Mouse (Mus musculus): ENCODE data around the gene Fmod. TPM values are rescaled to one million over a fixed set of nuclear protein-coding genes. Genes with fewer than 3 reads are reported as not detected.

Fmod gene
- total and polyA plus RNA-seq, 3 experiments: 0.16 TPM; not detected in 2

DNA sequence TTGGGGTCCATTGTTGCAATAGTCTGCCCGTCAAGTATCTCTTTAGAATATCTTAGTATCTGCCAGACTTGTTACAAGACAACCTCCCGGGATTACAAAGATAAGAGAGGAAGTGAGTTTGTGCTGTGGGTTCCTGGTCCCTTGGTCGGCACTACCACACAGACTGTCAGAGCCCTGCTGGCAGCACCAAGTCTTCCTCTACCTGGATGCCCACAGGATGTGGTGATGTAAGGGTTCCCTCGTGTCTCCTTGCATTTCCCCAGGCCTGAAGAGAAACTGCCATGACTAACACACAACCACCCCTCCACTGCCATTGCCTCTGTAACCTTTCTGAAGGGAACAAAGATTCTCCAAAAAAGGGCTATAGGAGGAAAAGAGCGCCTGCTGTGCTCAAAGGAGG is 11.1 kb upstream of the Fmod start:
- peaks cover 73% of the 10 kb centered on the region for H3K27me3 ChIP-seq (ENCODE audit: insufficient read depth, low read length)
- 0 out of 2 replicates have a peak, but pooled peaks cover 3% of the 10 kb centered on the region for H3K9me3 ChIP-seq (replicated peaks)
- no peak overlapping the region for H3K4me3 ChIP-seq (ENCODE audit: low read depth, low read length)
- H3K36me3 ChIP-seq (replicated peaks): no peaks in the 10 kb centered on the region
- H3K4me1 ChIP-seq (ENCODE audit: insufficient read depth, low read depth, low read length): no peaks in the 10 kb centered on the region
- ATAC-seq (ENCODE audit: extremely low read depth, insufficient number of reproducible peaks, low FRiP score, poor library complexity, severe bottlenecking) (no peak), DNase-seq (ENCODE audit: low spot score) (no peak)
- TF ChIP-seq POLR2AphosphoS5 (IDR thresholded peaks at IDR 0.05; ENCODE audit: insufficient replicate concordance, low read depth, low read length) (no peak), GATA2 (IDR thresholded peaks at IDR 0.05; ENCODE audit: borderline replicate concordance, low read depth, low read length) (no peak), TAL1 (conservative IDR thresholded peaks at IDR 0.05; ENCODE audit: low read depth, low read length) (no peak), GATA1 (IDR thresholded peaks at IDR 0.05; ENCODE audit: borderline replicate concordance, low read length) (no peak), CTCF (IDR thresholded peaks at IDR 0.05; ENCODE audit: low read depth, low read length) (no peak)

DNA sequence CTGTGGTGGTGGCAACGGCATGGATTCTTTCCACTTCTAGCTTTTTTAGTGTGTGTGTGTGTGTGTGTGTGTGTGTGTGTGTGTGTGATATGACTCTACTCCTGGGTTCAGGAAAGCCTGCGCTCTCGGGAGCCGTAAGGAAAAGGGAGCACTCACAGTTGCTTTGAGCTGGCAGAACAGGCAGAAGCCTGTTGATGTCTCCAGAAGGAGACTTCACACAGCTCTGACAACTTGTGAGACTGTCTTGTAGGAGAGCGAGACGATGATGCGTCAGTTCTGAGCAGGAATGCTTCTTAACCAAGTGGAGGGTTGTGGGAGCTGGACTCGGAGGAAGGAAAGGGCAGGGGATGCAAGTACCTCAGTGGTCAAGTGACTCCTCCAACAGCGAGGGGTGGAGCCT is 10.3 kb upstream of the Fmod start:
- H3K4me3 ChIP-seq (ENCODE audit: low read depth, low read length): no peak overlapping the region
- no peak for DNase-seq (ENCODE audit: low spot score)
- 0 out of 2 replicates have a peak, but pooled peaks cover 3% of the 10 kb centered on the region for H3K9me3 ChIP-seq (replicated peaks)
- peaks cover 73% of the 10 kb centered on the region for H3K27me3 ChIP-seq (ENCODE audit: insufficient read depth, low read length)
- no peak for TF ChIP-seq CTCF (IDR thresholded peaks at IDR 0.05; ENCODE audit: low read depth, low read length)
- TF ChIP-seq TAL1 (conservative IDR thresholded peaks at IDR 0.05; ENCODE audit: low read depth, low read length): no peak
- no peak for TF ChIP-seq GATA1 (IDR thresholded peaks at IDR 0.05; ENCODE audit: borderline replicate concordance, low read length)
- TF ChIP-seq GATA2 (IDR thresholded peaks at IDR 0.05; ENCODE audit: borderline replicate concordance, low read depth, low read length): no peak
- TF ChIP-seq POLR2AphosphoS5 (IDR thresholded peaks at IDR 0.05; ENCODE audit: insufficient replicate concordance, low read depth, low read length): no peak
- H3K36me3 ChIP-seq (replicated peaks): no peaks in the 10 kb centered on the region
- no peak for ATAC-seq (ENCODE audit: extremely low read depth, insufficient number of reproducible peaks, low FRiP score, poor library complexity, severe bottlenecking)
- H3K4me1 ChIP-seq (ENCODE audit: insufficient read depth, low read depth, low read length): no peaks in the 10 kb centered on the region

DNA sequence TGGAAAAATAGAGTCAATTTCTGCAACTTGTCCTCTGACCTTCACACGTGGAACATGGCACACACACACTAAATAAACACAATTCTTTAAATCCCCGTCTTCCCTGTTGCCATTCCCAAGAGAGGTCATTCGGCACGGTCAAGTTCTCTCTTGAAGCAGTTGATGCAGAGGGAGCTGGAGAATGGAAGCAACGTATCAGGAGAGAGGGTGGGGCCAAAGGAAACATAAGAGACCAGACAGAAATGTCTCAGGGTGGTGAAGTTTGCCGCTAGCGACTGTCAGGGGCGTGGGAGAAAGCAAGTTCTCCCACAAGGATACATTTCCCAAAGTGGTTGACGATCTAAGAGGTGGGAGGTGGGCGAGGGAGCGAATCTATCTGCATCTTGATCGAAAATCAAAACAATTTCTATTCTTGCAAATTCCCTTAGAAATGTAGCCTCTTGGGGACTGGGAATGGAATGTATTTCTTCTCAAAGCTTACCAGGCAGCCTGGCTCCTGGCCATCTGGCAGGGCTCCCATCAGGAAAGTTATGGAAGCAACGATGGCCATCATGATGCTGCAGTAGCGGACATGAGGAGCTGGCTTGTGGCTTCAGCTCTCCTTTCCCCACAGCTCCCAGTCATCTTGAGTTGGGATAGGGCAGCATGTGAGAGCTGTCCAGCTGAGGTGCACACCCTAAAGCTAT is 8.8 kb upstream of the Fmod start:
- DNase-seq (ENCODE audit: low spot score): no peak

DNA sequence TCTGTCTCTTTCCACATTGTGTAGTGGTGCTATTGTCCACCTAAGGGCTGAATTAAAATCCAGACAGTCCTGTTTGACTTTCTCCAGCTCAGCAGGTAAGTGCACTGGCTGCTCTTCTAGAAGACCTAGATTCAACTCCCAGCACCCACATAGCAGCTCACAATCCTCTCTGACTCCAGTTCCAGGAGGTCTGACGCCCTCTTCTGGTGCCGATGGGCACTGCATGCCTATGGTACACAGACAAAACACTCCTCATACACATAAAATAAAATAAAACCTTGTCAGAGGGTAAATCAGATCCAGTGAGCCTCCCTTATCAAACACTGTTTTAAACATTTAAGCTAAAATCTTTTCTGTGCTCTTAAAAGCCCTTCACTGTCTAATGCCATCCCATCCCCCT is 562 bp upstream of the Fmod start:
- ATAC-seq (ENCODE audit: extremely low read depth, insufficient number of reproducible peaks, low FRiP score, poor library complexity, severe bottlenecking) (no peak), DNase-seq (ENCODE audit: low spot score) (no peak)
- Histone ChIP-seq H3K4me1 (ENCODE audit: insufficient read depth, low read depth, low read length) (peaks cover 3% of the 10 kb centered on the region; the same call in 1 of the 2 replicates), H3K4me3 (ENCODE audit: low read depth, low read length) (no peak overlapping the region), H3K9me3 (replicated peaks) (no peaks in the 10 kb centered on the region), H3K36me3 (replicated peaks) (no peaks in the 10 kb centered on the region), H3K27me3 (ENCODE audit: insufficient read depth, low read length) (peaks cover 91% of the 10 kb centered on the region)
- TF ChIP-seq CTCF (IDR thresholded peaks at IDR 0.05; ENCODE audit: low read depth, low read length): peak; percentile 48
- no peak for TF ChIP-seq GATA2 (IDR thresholded peaks at IDR 0.05; ENCODE audit: borderline replicate concordance, low read depth, low read length)

More for the DNA sequence above, 8.8 kb upstream of the Fmod start:
- peaks cover 76% of the 10 kb centered on the region for H3K27me3 ChIP-seq (ENCODE audit: insufficient read depth, low read length)
- 0 out of 2 replicates have a peak, but pooled peaks cover 3% of the 10 kb centered on the region for H3K9me3 ChIP-seq (replicated peaks)
- no peak overlapping the region for H3K4me3 ChIP-seq (ENCODE audit: low read depth, low read length)
- no peaks in the 10 kb centered on the region for H3K36me3 ChIP-seq (replicated peaks)
- no peak for ATAC-seq (ENCODE audit: extremely low read depth, insufficient number of reproducible peaks, low FRiP score, poor library complexity, severe bottlenecking)
- TF ChIP-seq TAL1 (conservative IDR thresholded peaks at IDR 0.05; ENCODE audit: low read depth, low read length) (no peak), CTCF (IDR thresholded peaks at IDR 0.05; ENCODE audit: low read depth, low read length) (no peak), GATA2 (IDR thresholded peaks at IDR 0.05; ENCODE audit: borderline replicate concordance, low read depth, low read length) (no peak), GATA1 (IDR thresholded peaks at IDR 0.05; ENCODE audit: borderline replicate concordance, low read length) (no peak), POLR2AphosphoS5 (IDR thresholded peaks at IDR 0.05; ENCODE audit: insufficient replicate concordance, low read depth, low read length) (no peak)
- H3K4me1 ChIP-seq (ENCODE audit: insufficient read depth, low read depth, low read length): no peaks in the 10 kb centered on the region

DNA sequence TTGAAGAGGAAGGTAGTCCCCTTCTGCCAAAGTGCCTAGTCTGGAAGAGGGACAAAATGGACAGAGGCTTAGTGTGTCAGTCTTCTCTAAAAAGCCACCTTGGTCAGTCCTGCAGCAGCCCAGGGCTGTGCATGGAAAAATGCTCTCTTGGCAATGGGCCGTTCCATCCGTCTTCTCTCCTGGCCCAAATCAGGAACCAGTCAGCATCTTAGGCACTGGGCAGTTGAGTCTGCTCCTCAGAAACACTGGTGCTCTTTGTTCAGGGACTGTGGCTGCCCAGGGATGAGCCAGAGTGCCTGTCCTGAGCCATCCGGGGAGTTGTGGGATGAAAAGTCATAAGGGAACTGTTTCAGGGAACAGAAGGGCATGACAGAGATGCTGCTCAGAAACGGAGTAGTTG is 1.3 kb downstream of the Fmod start:
- Histone ChIP-seq H3K27me3 (ENCODE audit: insufficient read depth, low read length) (peaks cover 91% of the 10 kb centered on the region), H3K4me3 (ENCODE audit: low read depth, low read length) (no peak overlapping the region), H3K36me3 (replicated peaks) (no peaks in the 10 kb centered on the region), H3K4me1 (ENCODE audit: insufficient read depth, low read depth, low read length) (peaks cover 6% of the 10 kb centered on the region; the same call in 1 of the 2 replicates), H3K9me3 (replicated peaks) (no peaks in the 10 kb centered on the region)
- DNase-seq (ENCODE audit: low spot score): no peak
- TF ChIP-seq POLR2AphosphoS5 (IDR thresholded peaks at IDR 0.05; ENCODE audit: insufficient replicate concordance, low read depth, low read length) (no peak), GATA1 (IDR thresholded peaks at IDR 0.05; ENCODE audit: borderline replicate concordance, low read length) (no peak), TAL1 (conservative IDR thresholded peaks at IDR 0.05; ENCODE audit: low read depth, low read length) (no peak), GATA2 (IDR thresholded peaks at IDR 0.05; ENCODE audit: borderline replicate concordance, low read depth, low read length) (no peak)
- no peak for ATAC-seq (ENCODE audit: extremely low read depth, insufficient number of reproducible peaks, low FRiP score, poor library complexity, severe bottlenecking)

DNA sequence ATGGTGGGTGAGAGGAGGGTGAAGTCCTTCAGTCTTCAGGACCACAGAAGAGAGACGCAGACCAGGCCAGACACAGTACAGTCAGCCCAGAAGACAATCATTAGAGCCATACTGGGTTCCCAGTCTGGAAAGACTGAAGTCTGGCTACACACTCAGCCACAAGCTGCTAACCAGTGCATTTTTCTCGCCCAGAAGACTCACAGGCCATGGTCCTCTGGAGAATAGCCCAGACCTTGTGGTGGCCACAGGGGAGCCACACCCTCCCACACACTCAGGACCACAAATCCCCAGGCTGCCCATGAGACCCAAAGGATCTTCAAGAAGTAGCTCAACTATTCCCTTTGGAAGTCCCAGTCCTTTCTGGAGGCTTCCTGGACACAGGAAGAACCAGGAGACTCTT is 2.3 kb downstream of the Fmod start:
- no peak for DNase-seq (ENCODE audit: low spot score)
- no peak for ATAC-seq (ENCODE audit: extremely low read depth, insufficient number of reproducible peaks, low FRiP score, poor library complexity, severe bottlenecking)
- H3K9me3 ChIP-seq (replicated peaks): no peaks in the 10 kb centered on the region
- H3K4me3 ChIP-seq (ENCODE audit: low read depth, low read length): no peak overlapping the region
- TF ChIP-seq TAL1 (conservative IDR thresholded peaks at IDR 0.05; ENCODE audit: low read depth, low read length): no peak
- no peak for TF ChIP-seq GATA1 (IDR thresholded peaks at IDR 0.05; ENCODE audit: borderline replicate concordance, low read length)
- TF ChIP-seq CTCF (IDR thresholded peaks at IDR 0.05; ENCODE audit: low read depth, low read length): no peak
- no peak for TF ChIP-seq POLR2AphosphoS5 (IDR thresholded peaks at IDR 0.05; ENCODE audit: insufficient replicate concordance, low read depth, low read length)
- no peak for TF ChIP-seq GATA2 (IDR thresholded peaks at IDR 0.05; ENCODE audit: borderline replicate concordance, low read depth, low read length)
- H3K4me1 ChIP-seq (ENCODE audit: insufficient read depth, low read depth, low read length): peaks cover 8% of the 10 kb centered on the region; the same call in 1 of the 2 replicates
- H3K27me3 ChIP-seq (ENCODE audit: insufficient read depth, low read length): peaks cover 85% of the 10 kb centered on the region
- no peaks in the 10 kb centered on the region for H3K36me3 ChIP-seq (replicated peaks)
